Mouse (Mus musculus) lung, postnatal 10 days (tissue): ENCODE data around the gene Il10.
A peak's percentile ranks its signal among the peaks of the same experiment; 100 is the strongest.

ENCODE experiments used
- DNase-seq: peaks from one replicate; pipeline ENCODE4 v3.0.0; 2021

Il10 gene

GRCm38 (mm10) chr1:131049361-131049806 is 29.7 kb downstream of the Il10 start:
- DNase-seq: no peak

- DNase-seq: no peak
Measured at GRCm38 (mm10) chr1:131050011-131050410, 30.4 kb downstream of the Il10 start.

- DNase-seq: no peak
Measured at GRCm38 (mm10) chr1:131050617-131051016, 31.0 kb downstream of the Il10 start.

- no peak for DNase-seq
Measured at GRCm38 (mm10) chr1:131051073-131051472, 31.4 kb downstream of the Il10 start.

- peak; percentile 74 for DNase-seq
Measured at GRCm38 (mm10) chr1:131053239-131053638, 33.6 kb downstream of the Il10 start.

GRCm38 (mm10) chr1:131053656-131054055 is 34.0 kb downstream of the Il10 start:
- no peak for DNase-seq

GRCm38 (mm10) chr1:131054251-131054650 is 34.6 kb downstream of the Il10 start:
- no peak for DNase-seq

- DNase-seq: no peak
Measured at GRCm38 (mm10) chr1:131058431-131058830, 38.8 kb downstream of the Il10 start.

GRCm38 (mm10) chr1:131059411-131059810 is 39.8 kb downstream of the Il10 start:
- no peak for DNase-seq

GRCm38 (mm10) chr1:131059841-131060240 is 40.2 kb downstream of the Il10 start:
- DNase-seq: no peak

- DNase-seq: peak; percentile 61
Measured at GRCm38 (mm10) chr1:131060290-131061253, 40.9 kb downstream of the Il10 start.

- no peak for DNase-seq
Measured at GRCm38 (mm10) chr1:131061740-131062254, 42.2 kb downstream of the Il10 start.

GRCm38 (mm10) chr1:131062821-131063220 is 43.2 kb downstream of the Il10 start:
- DNase-seq: no peak

GRCm38 (mm10) chr1:131064202-131064601 is 44.6 kb downstream of the Il10 start:
- DNase-seq: no peak

GRCm38 (mm10) chr1:131068011-131068727 is 48.5 kb downstream of the Il10 start:
- no peak for DNase-seq

- DNase-seq: no peak
Measured at GRCm38 (mm10) chr1:131069010-131069409, 49.4 kb downstream of the Il10 start.

GRCm38 (mm10) chr1:131072376-131072990 is 52.8 kb downstream of the Il10 start:
- no peak for DNase-seq

- DNase-seq: no peak
Measured at GRCm38 (mm10) chr1:131074524-131074938, 54.9 kb downstream of the Il10 start.
